Mouse (Mus musculus): Measurements from ENCODE around the gene Zar1l. TPM values are rescaled to one million over a fixed set of nuclear protein-coding genes. Genes with fewer than 3 reads are reported as not detected.

Gene Zar1l
- not detected in 2 replicates for polyA plus RNA-seq (2011; ENCODE audit: insufficient read depth, insufficient read length, low read depth, missing spikeins)

DNA sequence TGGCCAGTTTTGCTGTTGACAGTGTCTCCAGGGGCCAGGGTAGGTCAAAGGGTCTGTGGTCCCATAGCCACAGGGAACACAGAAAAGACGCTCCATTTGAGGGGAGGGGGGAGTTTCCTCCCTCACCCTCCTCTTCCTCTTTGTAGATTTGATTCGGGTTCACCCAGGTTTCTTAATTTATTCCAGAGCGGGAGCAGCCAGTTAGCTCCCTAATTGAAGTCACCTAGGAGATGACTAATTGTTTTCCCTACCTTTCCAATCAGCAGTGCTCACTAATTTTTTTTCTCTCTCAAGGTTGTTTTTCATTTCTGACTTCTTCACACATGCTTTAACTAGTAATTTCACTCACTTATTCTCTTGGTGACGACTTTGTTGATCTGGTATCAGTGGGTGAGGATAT, at the start of gene Zar1l:
Gene Zar1l, minus strand, starts transcription at position 101 of the 400 bp plus-strand sequence.
- Histone ChIP-seq H3K36me3 (ENCODE audit: control insufficient read depth, insufficient read depth, low read length, poor library complexity, severe bottlenecking) (no peaks in the 10 kb centered on the region), H3K27ac (ENCODE audit: insufficient read depth, low read length) (no peak within 1 kb of the TSS), H3K4me3 (ENCODE audit: low read depth, low read length) (peak within 1 kb of the TSS; percentile 28; the same call in 1 of the 2 replicates), H3K27me3 (ENCODE audit: control insufficient read depth, insufficient read depth, low read length, poor library complexity, severe bottlenecking) (no peaks in the 10 kb centered on the region), H3K4me1 (ENCODE audit: control insufficient read depth, insufficient read depth, low read length) (no peaks in the 10 kb centered on the region), H3K9ac (ENCODE audit: low read depth, poor library complexity, severe bottlenecking) (peak within 1 kb of the TSS; percentile 10; the same call in 1 of the 2 replicates), H3K9me3 (replicated peaks; ENCODE audit: control insufficient read depth, insufficient read depth, low read length, poor library complexity, severe bottlenecking) (no peaks in the 10 kb centered on the region)
- TF ChIP-seq EP300 (IDR thresholded peaks at IDR 0.05; ENCODE audit: insufficient read depth, low read depth, low read length) (no peak), POLR2A (IDR thresholded peaks at IDR 0.05; ENCODE audit: insufficient read depth, low read length) (no peak), CTCF (IDR thresholded peaks at IDR 0.05; ENCODE audit: low read depth, low read length) (no peak)

- peaks cover 4% of the 10 kb centered on the region for H3K4me1 ChIP-seq (ENCODE audit: control insufficient read depth, insufficient read depth, low read length)
- H3K36me3 ChIP-seq (ENCODE audit: control insufficient read depth, insufficient read depth, low read length, poor library complexity, severe bottlenecking), result peaks cover 14% of the 10 kb centered on the region
- no peak overlapping the region for H3K4me3 ChIP-seq (ENCODE audit: low read depth, low read length)
- H3K9me3 ChIP-seq (replicated peaks; ENCODE audit: control insufficient read depth, insufficient read depth, low read length, poor library complexity, severe bottlenecking), result no peaks in the 10 kb centered on the region
- H3K9ac ChIP-seq (ENCODE audit: low read depth, poor library complexity, severe bottlenecking), result no peak overlapping the region
- H3K27ac ChIP-seq (ENCODE audit: insufficient read depth, low read length), result no peak overlapping the region
- TF ChIP-seq EP300 (IDR thresholded peaks at IDR 0.05; ENCODE audit: insufficient read depth, low read depth, low read length), result no peak
- TF ChIP-seq CTCF (IDR thresholded peaks at IDR 0.05; ENCODE audit: low read depth, low read length), result no peak
- TF ChIP-seq POLR2A (IDR thresholded peaks at IDR 0.05; ENCODE audit: insufficient read depth, low read length), result no peak
- H3K27me3 ChIP-seq (ENCODE audit: control insufficient read depth, insufficient read depth, low read length, poor library complexity, severe bottlenecking), result no peaks in the 10 kb centered on the region
Measured at GRCm38 (mm10) chr5:150566971-150567370, 49.0 kb upstream of the Zar1l start.

GRCm38 (mm10) chr5:150566226-150566625, 48.3 kb upstream of the Zar1l start:
- Histone ChIP-seq H3K4me3 (ENCODE audit: low read depth, low read length) (no peak overlapping the region), H3K27ac (ENCODE audit: insufficient read depth, low read length) (no peak overlapping the region), H3K36me3 (ENCODE audit: control insufficient read depth, insufficient read depth, low read length, poor library complexity, severe bottlenecking) (peaks cover 14% of the 10 kb centered on the region), H3K27me3 (ENCODE audit: control insufficient read depth, insufficient read depth, low read length, poor library complexity, severe bottlenecking) (no peaks in the 10 kb centered on the region), H3K9ac (ENCODE audit: low read depth, poor library complexity, severe bottlenecking) (no peak overlapping the region), H3K4me1 (ENCODE audit: control insufficient read depth, insufficient read depth, low read length) (peaks cover 4% of the 10 kb centered on the region), H3K9me3 (replicated peaks; ENCODE audit: control insufficient read depth, insufficient read depth, low read length, poor library complexity, severe bottlenecking) (no peaks in the 10 kb centered on the region)
- TF ChIP-seq CTCF (IDR thresholded peaks at IDR 0.05; ENCODE audit: low read depth, low read length) (no peak), POLR2A (IDR thresholded peaks at IDR 0.05; ENCODE audit: insufficient read depth, low read length) (no peak), EP300 (IDR thresholded peaks at IDR 0.05; ENCODE audit: insufficient read depth, low read depth, low read length) (no peak)

DNA sequence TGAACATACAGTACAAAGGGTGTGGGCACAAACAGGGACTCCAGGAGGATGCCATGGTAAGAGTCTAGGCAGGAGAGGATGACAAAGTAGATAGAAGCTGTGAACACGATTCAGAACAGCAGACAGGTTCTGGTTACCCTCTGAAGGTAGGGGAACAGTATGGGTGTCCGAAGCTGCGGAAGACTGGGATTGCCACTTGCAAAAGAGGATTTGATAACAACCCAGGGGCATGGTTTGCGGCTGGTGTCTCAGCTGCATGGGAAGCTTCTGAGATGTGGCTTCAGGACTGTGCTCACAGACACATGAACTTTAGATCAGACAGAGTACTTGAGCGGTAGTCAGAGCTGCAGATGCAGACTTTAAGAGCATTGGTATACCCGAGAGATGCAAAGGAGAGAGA, 46.5 kb upstream of the Zar1l start:
- H3K4me1 ChIP-seq (ENCODE audit: control insufficient read depth, insufficient read depth, low read length), result peaks cover 4% of the 10 kb centered on the region
- H3K36me3 ChIP-seq (ENCODE audit: control insufficient read depth, insufficient read depth, low read length, poor library complexity, severe bottlenecking), result peaks cover 25% of the 10 kb centered on the region
- TF ChIP-seq CTCF (IDR thresholded peaks at IDR 0.05; ENCODE audit: low read depth, low read length) (no peak), EP300 (IDR thresholded peaks at IDR 0.05; ENCODE audit: insufficient read depth, low read depth, low read length) (no peak), POLR2A (IDR thresholded peaks at IDR 0.05; ENCODE audit: insufficient read depth, low read length) (no peak)
- H3K9ac ChIP-seq (ENCODE audit: low read depth, poor library complexity, severe bottlenecking), result no peak overlapping the region
- H3K27me3 ChIP-seq (ENCODE audit: control insufficient read depth, insufficient read depth, low read length, poor library complexity, severe bottlenecking), result no peaks in the 10 kb centered on the region
- H3K27ac ChIP-seq (ENCODE audit: insufficient read depth, low read length), result no peak overlapping the region
- H3K9me3 ChIP-seq (replicated peaks; ENCODE audit: control insufficient read depth, insufficient read depth, low read length, poor library complexity, severe bottlenecking), result no peaks in the 10 kb centered on the region
- no peak overlapping the region for H3K4me3 ChIP-seq (ENCODE audit: low read depth, low read length)

- Histone ChIP-seq H3K36me3 (ENCODE audit: control insufficient read depth, insufficient read depth, low read length, poor library complexity, severe bottlenecking) (peaks cover 28% of the 10 kb centered on the region), H3K27ac (ENCODE audit: insufficient read depth, low read length) (no peak overlapping the region), H3K9me3 (replicated peaks; ENCODE audit: control insufficient read depth, insufficient read depth, low read length, poor library complexity, severe bottlenecking) (no peaks in the 10 kb centered on the region), H3K4me1 (ENCODE audit: control insufficient read depth, insufficient read depth, low read length) (peaks cover 4% of the 10 kb centered on the region), H3K9ac (ENCODE audit: low read depth, poor library complexity, severe bottlenecking) (no peak overlapping the region), H3K27me3 (ENCODE audit: control insufficient read depth, insufficient read depth, low read length, poor library complexity, severe bottlenecking) (no peaks in the 10 kb centered on the region), H3K4me3 (ENCODE audit: low read depth, low read length) (no peak overlapping the region)
- TF ChIP-seq POLR2A (IDR thresholded peaks at IDR 0.05; ENCODE audit: insufficient read depth, low read length), result no peak
- no peak for TF ChIP-seq EP300 (IDR thresholded peaks at IDR 0.05; ENCODE audit: insufficient read depth, low read depth, low read length)
- TF ChIP-seq CTCF (IDR thresholded peaks at IDR 0.05; ENCODE audit: low read depth, low read length), result no peak
Measured at GRCm38 (mm10) chr5:150561783-150562182, 43.8 kb upstream of the Zar1l start.

DNA sequence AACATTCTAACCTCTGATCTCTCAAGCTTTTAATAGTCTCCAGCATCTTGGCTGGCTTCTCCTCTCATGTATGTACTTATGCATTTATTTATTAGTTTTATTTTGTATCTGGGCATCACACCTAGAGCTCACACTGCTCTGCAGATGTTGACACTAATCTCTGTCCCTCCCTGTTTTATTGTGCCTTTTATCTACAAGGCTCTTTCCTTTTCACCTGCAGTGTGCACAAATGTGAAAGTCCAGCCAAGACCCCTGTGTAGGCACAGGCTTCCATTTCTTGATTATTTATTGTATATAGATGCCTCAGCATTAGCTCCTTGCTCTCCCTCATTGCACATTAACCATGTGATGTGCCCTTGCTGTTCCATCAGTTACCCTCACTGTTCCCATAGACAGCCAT, 43.4 kb upstream of the Zar1l start:
- no peaks in the 10 kb centered on the region for H3K27me3 ChIP-seq (ENCODE audit: control insufficient read depth, insufficient read depth, low read length, poor library complexity, severe bottlenecking)
- H3K9ac ChIP-seq (ENCODE audit: low read depth, poor library complexity, severe bottlenecking), result no peak overlapping the region
- peaks cover 29% of the 10 kb centered on the region for H3K36me3 ChIP-seq (ENCODE audit: control insufficient read depth, insufficient read depth, low read length, poor library complexity, severe bottlenecking)
- H3K9me3 ChIP-seq (replicated peaks; ENCODE audit: control insufficient read depth, insufficient read depth, low read length, poor library complexity, severe bottlenecking), result no peaks in the 10 kb centered on the region
- no peak overlapping the region for H3K27ac ChIP-seq (ENCODE audit: insufficient read depth, low read length)
- TF ChIP-seq CTCF (IDR thresholded peaks at IDR 0.05; ENCODE audit: low read depth, low read length) (no peak), POLR2A (IDR thresholded peaks at IDR 0.05; ENCODE audit: insufficient read depth, low read length) (no peak), EP300 (IDR thresholded peaks at IDR 0.05; ENCODE audit: insufficient read depth, low read depth, low read length) (no peak)
- H3K4me3 ChIP-seq (ENCODE audit: low read depth, low read length), result no peak overlapping the region
- H3K4me1 ChIP-seq (ENCODE audit: control insufficient read depth, insufficient read depth, low read length), result peaks cover 4% of the 10 kb centered on the region
